Mouse (Mus musculus) adrenal gland, adult 8-10 months (tissue): Measurements from ENCODE around the gene Dnah1. TPM values are rescaled to one million over a fixed set of nuclear protein-coding genes. Genes with fewer than 3 reads are reported as not detected.

Source experiments
- DNase-seq: peaks from one replicate; pipeline ENCODE4 v3.0.0; 2022
- total RNA-seq, 4 experiments: library from RNA; stranded (reverse); gene quantifications; 2 replicates each; pipeline ENCODE4 v1.2.4; 2022

Dnah1 gene
- total RNA-seq, result 1 to 10 TPM; 1.6 to 5.4 (median 3.1) TPM

DNA sequence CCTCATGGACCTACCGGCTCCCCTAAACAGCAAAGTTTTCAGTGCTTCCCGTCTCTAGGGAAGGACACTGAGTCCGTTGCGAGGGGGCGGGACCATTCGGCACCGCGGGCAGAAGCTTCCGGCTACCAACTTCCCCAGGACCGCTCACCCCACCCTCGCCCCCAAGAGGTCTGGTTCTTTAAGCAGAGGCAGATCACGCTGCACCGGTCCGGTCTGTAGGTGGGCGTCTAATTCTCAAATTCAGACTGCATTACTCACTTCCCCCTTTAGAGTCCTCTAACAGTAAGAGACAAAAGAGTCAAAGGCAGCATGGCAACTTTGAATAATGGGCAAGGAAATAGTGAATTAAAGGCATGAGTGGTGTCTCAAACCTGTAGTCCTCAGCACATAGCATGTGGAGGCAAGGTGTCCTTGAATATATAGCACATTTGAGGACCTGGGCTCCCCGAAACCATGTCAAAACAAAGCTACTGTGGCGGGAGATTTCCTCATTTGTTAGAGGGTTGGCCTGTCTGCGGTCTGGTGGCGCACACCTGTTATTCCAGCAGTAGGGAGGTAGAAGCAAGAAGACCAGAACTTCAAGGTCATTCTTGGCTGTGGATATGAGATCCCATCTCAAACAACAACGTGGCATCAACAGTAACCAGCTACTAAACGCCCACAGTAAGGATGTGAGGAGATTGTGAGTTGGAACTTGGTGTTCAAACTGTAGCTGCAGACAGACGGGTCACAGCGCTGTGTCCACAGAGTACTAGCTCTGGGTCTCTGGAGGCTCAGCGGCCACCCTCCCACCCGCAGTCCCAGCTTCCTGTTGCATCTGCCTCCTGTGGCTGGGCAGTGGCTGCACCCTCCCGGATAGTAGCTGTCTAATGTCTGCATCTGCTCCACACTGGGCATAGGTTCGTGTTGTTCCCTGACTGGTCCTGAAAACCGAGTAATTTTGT, at the start of gene Dnah1:
Dnah1 (minus strand) TSS at position 48 of the 944 bp plus-strand sequence.
- DNase-seq, result no peak

DNA sequence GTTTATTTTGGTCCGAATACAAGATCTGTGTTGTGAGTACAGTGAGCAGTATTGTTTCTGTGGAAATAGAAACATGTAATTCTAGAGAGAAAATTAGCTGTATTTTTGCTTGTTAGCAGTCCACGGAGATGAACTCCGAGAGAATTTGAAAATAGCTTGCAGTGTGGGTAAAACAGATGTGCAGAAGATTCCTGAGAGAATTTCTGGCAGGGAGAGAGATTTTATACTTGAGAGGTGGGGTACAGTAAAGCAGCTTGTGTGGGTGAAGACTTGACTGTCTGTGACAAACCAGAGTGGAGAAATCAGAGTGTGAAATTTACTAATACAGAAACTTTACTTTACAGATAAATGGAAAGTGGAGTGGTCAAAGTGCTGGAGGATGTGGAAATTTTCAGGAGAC, 45.7 kb upstream of the Dnah1 start:
- DNase-seq, result no peak

DNA sequence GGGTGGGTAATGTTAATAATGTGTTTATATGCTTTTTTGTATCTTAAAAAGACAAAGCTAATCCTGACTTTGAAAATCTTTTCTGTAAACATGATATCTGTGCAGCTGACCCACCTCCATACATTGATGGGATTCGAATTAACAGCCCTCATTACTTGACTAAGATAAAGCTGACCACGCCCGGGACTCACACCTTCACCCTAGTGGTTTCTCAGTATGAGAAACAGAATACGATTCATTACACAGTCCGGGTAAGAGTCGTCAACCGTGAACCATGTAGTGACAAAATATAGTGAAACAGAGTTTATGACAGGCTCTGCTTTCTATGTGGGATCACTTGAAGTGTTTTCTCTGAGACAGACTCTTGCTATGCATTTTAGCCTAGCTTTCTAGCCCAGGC, 44.3 kb upstream of the Dnah1 start:
- DNase-seq, result no peak

DNA sequence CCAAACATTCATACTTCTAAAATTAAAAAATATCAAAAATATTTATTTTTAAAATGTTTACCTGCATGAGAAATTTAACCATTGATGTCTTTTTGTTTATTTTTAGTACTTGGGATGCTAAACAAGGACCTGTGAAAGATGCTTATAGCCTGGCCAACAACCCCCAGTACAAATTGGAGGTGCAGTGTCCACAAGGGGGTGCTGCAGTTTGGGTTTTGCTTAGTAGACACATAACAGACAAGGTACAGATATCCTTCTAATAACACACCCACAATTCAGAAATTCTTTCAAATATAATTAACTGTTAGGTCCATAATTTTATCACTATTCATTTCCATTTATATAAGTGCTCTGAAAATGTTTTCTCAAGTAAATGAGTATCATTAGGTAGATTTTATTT, 41.7 kb upstream of the Dnah1 start:
- DNase-seq, result no peak

DNA sequence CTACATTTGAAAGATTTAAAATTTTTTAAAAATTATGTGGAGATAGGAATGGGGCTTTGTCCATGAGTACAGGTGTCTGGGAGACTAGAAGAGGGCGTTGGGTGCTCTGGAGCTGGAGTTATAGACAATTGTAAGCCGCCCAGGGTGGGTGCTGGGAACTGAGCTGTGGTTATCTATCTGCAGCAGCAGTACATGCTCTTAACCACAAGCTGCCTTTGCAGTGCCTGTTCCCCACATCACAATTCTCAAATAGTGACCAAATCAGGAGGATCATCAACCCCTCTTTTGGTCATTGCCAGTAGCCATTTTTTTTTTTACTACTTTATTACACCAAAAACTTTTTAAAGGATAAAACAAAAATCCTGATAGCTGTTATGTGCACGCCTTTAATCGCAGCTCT, 40.9 kb upstream of the Dnah1 start:
- DNase-seq, result no peak

DNA sequence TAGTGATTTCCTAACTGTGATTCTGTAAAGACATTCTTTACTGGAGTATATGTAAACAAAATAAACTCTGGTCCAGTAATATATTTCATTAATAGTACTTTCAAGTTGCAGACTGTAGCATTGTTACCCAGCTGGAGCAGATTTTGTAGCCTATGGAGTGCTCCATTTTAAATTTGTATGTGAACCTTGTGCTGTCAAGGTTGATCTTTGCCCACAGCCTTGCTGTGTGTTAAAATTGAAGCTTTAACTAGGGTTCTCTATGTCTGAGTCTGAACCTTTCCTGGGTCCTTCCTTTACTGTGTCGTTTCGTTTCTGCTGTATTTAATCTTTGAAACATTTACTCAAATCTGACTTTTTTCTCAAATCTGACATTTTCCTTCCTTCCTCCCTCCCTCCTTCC, 38.5 kb upstream of the Dnah1 start:
- DNase-seq, result no peak

DNA sequence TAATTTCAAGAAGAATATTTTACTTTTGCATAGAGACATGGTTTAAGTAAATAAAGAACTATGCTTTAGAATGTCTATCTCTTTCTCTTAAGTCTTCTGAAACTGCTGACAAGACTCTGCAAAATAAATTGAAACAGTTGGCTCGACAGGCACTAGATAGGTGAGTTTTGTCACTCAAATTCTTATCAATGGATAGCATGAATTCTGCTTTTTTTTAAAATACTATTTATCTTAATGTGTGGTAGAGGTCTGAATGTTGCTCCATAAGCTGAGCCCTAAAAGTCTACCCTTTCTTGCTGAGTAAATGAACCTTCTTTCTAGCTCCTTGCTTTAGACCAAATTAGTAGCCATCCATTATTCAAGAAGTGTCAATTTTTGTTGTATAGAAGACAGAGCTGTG, 21.7 kb upstream of the Dnah1 start:
- no peak for DNase-seq

DNA sequence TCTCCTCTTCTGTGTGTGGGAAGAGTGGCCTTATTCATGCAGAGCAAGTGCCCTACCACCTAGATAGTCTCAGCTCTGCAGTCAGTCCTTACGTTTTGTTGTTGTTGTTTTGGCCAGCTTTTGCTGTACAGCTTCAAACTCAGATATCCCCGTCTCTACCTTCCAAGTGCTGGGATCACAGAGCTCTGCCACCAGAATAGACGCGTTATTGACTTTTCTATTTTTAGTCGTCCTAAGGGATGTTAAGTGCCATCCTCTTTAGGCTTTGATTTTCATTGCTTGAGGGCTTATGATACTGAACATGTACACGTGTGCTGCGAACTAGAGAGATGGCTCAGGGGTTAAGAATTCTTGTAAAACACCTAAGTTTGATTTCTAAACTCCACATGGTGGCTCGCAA, 19.5 kb upstream of the Dnah1 start:
- DNase-seq, result no peak

DNA sequence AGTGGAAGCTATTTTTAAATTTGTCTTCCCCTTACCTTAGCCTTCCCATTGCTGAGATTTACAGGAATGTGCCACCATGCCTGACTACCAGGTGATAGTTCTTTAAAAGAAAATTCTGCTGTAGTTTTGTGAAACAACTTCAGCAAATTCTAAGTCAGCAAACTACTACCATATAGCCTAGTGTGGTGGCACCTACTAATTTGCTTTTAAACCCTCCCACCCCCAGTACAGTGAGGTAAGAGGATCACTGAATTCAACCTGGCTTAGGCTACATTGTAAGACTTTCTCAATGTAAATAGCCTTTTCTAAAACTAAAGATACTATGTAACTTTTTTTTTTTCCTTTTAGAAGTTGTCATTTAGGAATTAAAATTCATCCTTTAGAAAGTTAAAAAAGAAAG, 14.3 kb upstream of the Dnah1 start:
- DNase-seq, result no peak

DNA sequence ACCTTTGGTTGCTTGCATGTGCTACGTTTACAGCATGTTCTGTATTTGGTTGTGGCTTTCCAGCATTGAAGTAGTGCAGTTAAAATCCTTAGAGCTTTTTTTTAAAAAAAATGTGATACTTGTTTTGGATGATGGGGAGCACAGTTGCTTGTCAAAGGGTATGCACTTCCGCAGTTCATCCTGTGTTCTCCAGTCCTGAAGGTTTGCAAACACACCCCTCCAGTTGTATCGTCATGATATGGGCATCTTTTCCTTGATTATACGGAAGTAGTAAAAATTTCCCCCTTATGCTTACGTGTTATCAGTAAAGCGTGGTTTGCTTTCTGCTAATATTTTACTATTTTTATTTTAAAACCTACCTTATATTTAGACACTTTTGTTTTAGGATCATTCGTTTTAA, 13.7 kb upstream of the Dnah1 start:
- DNase-seq, result no peak

DNA sequence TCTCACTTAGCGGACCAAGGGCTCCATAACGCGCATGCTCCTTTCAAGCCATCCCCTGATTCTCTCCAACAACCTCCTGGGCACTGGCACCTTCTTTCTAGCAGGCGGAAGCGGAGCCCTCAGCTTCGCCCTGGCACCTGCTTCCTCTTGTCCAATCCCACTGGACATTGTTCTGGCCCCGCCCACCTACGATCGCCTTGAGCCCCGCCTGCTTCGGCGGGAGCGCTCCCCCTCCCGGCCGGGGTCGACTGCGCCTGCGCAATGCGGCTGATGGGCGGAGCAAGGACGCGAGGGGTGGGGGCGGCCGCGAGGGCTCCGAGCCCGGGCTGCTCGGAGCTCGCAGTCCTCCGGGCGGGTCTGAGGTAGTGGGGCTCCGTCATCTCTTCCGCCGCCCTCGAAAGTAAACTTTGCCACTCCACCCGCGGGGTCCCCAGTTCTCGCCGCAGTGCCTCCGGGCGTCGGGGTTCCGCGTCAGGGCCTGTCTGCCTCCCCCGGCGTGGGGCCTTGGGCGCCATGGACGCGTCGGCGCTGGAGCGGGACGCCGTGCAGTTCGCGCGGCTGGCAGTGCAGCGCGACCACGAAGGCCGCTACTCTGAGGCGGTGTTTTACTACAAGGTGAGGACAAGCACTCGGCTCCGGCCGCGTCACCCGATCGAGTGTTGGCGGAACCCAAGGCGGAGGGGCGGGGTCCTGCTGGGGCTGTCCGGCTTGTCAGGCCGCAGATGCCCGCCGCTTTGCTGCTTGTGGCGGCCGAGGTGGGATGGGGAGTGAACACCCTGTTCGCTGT, 12.9 kb upstream of the Dnah1 start, which contains the start of gene Capn7:
Capn7 (plus strand) TSS at position 270 of the 787 bp plus-strand sequence.
- DNase-seq, result peak; percentile 96

DNA sequence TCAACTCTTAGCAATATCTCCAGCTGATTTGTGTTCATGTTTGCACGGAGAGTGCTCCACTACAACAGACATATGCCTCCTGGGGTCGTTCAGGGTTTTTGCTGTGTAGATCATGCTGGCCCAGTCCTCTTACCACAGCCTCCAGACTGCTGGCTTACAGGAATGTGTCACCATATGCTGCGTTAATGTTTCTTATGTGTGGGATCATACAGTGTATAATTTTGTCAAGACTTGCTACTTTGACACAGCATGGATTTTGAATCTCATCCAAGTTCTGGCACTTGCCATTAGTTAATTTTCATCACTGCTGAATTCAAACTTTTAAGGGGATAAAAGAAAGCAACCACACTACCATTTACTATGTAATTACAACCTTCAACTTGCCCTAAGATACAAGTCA, 12.1 kb upstream of the Dnah1 start:
- no peak for DNase-seq

DNA sequence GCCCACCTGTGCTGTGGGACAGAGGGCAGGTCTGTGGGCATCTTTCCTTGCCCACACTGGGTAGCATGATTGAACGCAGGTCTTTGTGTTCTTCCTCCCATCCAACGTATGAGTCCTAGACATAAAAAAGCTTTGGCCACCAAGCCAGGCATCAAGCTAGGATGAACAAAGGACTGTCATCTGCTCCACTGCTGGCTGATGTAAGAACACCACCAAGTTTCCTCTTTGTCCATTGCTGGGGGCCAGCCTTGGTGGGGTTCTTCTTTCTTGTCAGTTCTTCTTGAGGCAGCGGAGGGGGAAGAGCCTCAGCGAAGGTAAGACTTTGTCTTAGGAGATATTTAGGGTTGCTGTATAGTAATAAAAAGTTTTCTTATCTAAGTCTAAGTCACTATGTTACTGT, 7.3 kb upstream of the Dnah1 start:
- DNase-seq, result no peak

DNA sequence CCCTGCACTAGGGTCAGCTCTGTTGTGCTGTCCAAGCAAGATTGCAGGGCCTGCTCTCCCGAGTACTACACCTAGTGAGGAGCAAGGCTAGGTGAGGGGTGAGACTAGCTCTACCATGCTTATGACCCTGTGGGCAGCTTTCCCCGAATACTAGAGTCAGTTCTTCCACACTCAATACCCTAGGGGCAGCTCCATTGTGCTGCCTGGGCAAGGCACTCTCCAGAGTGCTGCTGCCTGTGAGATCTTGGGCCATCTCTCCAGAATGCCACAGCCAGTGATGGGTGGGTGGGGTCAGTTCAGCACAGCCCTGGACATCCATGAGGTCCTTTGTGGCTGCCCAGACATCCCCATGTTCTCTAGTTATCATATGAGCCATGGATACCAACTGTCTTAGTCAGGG, 6.0 kb upstream of the Dnah1 start:
- DNase-seq, result no peak

DNA sequence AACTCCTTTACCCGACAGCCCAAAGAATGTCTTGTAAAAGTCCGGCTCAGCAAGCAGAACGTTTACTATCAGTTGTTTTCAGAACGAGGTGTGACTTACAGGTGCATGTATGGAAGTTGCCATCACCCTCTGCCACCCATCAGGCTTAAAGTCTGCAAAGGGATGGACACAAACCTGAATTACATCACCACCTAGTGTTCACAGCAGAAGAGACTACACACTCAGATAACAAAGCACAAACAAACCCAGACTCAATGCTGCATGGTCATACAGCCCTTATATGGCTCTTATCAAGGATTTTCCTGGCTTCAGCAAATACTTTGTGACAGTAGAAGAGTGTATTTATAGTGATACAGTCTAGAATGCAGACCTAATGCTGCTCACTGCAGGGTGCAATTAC, 4.0 kb upstream of the Dnah1 start:
- no peak for DNase-seq

DNA sequence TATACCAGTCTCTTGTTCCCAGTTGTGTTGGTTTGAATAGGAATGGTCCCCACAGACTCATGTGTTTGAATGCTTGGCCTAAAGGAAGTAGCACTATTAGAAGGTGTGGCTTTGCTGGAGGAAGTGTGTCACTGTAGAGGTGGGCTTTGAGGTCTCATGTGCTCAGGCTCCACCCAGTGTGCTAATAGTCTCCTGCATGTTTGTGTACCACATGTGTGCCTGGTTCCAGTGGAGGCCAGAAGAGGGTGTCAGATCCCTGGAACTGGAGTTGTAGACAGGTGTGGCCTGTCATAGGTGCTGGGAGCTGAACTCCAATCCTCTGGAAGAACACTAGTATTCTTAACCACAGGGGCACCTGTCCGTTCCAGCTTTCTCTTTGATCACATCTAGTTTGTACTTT, 3.5 kb upstream of the Dnah1 start:
- no peak for DNase-seq

DNA sequence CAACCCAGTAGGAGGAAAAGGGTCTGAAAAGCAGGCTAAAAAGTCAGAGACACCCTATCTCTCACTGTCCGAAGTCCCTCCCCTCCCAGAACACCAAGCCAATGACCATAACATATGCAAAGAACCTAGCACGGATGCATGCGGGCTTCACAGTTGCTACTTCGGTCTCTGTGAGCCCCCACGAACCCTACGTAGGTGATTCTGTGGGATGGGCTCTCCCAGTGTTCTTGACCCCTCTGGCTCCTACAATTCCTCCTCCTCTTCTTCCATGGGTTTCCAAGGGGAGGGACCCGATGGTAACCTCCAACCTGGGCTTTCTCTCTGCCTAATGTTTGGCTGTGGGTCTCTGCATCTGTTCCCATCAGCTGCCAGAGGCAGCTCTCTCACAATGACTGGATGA, 3.1 kb upstream of the Dnah1 start:
- DNase-seq, result no peak

DNA sequence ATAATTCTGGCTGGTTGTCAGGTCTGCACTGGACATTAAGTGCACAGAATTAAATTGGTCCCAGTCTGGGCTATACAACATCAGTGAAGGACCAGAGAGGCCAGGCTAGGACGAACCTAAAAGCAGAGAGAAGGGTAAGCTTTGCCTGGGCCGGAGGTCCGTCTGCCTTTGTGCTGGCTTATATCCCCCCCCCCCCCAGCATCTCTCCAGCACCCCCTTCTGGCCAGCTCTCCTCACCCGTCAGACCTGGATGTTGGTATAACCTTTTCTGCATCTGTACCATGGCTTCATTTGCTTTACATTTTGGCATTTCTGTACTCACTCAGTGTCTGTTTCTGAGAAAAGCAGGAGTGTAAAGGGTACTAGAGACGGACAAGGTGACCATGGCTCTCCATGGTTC, 1.9 kb upstream of the Dnah1 start:
- no peak for DNase-seq

DNA sequence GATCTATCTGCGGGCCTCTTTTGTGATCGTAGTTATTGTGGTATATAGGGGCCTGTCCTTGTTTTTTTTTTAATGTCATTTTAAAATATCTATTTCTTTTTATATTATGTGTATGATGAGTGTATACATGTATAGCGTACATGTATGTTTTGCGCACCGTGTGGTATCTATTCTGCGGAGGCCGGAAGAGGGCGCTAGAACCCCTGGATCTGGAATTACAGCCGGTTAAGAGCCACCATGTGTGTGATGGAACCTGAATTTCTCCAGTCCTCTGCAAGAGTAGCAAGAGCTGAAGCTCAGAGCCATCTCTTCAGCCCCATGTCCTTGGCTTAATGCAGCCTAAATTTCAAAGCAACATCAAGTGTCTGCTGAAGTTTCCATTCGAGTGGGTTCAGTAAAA, 1.2 kb upstream of the Dnah1 start:
- DNase-seq, result no peak

DNA sequence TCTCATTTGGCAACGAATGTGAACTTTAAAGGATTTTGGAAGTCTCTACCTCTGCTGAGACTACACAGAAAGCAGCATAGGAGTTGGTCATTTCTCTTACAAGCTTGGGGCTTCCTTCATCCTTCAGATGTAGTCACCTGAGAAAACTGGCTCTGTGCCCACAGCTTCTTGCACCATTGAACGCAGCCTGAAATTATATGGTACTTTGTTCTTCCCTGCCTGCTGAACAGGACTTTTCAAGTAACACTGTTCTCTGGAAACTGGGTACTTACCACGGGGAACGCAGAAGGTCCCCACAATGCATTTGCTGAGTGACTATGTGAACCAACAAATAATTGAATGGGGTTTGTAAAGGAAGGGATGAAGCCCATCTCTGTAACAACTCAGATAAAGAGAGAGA, 507 bp downstream of the Dnah1 start:
- no peak for DNase-seq

DNA sequence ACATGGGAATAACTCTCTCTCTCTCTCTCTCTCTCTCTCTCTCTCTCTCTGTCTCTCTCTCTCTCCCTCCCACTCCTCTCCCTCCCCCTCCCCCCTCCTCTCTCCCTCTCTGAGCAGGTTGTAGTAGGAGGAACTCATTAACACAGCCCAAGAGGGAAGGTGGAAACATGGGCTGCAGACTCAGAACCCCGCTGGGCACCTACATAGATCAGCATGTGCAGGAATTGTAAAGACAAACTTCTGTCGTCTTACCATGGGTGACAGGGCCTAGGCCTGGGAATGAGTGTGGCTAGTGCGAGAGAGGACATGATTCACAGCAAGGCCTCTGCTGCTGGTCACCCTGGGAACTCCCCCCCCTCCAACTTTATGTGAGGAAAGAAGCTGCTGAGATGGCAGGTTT, 1.5 kb downstream of the Dnah1 start:
- DNase-seq, result no peak

DNA sequence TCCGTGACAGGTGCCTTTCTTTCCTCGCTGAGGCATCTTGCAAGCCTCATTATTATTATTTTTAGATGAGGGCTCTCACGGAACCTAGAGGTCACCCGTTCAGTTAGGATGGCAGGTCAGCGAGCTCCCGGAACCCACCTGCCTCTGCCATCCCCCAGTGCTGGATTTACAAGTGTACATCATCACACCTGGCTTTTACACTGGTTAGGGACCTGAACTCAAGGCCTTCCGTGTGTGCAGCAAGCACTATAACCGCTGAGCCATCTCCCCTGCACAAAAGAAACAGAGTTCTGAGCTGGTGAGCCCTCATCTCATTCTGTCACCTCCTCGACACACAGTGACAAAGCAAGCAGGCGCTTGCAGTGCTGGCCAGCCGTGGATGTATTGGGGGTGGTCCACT, 2.5 kb downstream of the Dnah1 start:
- no peak for DNase-seq

DNA sequence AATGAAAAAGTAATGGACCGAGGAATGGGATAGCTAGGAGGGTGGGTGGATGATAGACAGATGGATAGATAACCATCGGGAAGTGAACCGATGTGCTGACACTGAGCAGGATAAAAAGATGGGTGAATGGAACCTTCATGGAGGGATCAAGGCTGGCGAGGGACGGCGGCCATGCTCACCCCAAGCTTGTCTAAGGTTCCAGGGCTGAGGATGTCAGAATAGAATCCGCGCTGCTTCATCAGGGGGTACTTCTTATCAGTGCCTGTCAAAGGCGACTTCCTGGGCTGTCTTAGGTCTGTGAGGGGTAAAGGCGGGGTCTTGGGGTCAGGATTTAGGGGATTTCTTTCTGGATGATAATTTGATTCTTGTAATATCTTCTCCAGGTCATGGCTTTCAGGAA, 4.2 kb downstream of the Dnah1 start:
- no peak for DNase-seq

DNA sequence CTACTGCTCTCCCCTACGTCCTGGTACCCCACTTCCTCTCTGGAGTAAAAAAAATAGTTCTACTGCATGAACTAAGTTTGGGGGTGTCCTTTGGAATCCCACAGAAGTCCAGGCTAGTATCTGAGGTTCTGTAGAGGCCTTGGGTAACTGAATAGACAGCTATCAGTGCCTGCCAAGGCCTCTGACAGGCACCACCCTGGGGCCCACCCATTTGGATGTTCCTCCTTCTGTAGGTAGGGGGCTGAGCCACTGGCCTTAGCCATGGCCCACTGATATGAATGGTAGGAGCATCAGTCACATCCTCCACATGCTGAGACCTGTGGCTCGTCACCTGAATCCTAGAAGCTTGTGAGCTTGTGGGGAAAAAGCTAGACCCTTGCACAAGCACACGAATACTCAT, 5.9 kb downstream of the Dnah1 start:
- DNase-seq, result no peak
